Mouse (Mus musculus): Measurements from ENCODE around the gene Morn3. TPM values are rescaled to one million over a fixed set of nuclear protein-coding genes. Genes with fewer than 3 reads are reported as not detected.
"Not testable (repeated sequence)": the region's sequence is repeated elsewhere in the genome, so short reads cannot be mapped to it uniquely, and the experiment has no call there.

Morn3 gene
- polyA plus RNA-seq, 1 experiment from 2014 or later = not detected

- 90% methylated on average over 2 of the region's 2 CpGs for WGBS (ENCODE audit: missing documents)
- no peaks in the 10 kb centered on the region for H3K79me2 ChIP-seq (ENCODE audit: inconsistent target)
- H3K36me3 ChIP-seq (ENCODE audit: inconsistent target) = no peaks in the 10 kb centered on the region
- H3K27ac ChIP-seq = no peak overlapping the region
- no peak overlapping the region for H3K4me3 ChIP-seq (ENCODE audit: inconsistent target)
Measured at GRCm38 (mm10) chr5:123068714-123069113, 21.9 kb upstream of the Morn3 start.

- no peak within 1 kb of the TSS for H3K4me3 ChIP-seq (ENCODE audit: inconsistent target)
- no peaks in the 10 kb centered on the region for H3K36me3 ChIP-seq (ENCODE audit: inconsistent target)
- WGBS (ENCODE audit: missing documents) = 78% methylated on average over 12 of the region's 12 CpGs
- H3K27ac ChIP-seq = no peak within 1 kb of the TSS
- H3K79me2 ChIP-seq (ENCODE audit: inconsistent target) = no peaks in the 10 kb centered on the region
Measured at GRCm38 (mm10) chr5:123068115-123068514, 21.3 kb upstream of the Morn3 start, which contains the start of gene Tmem120b. TSS of gene Tmem120b (plus strand) at chr5:123068415.

DNA sequence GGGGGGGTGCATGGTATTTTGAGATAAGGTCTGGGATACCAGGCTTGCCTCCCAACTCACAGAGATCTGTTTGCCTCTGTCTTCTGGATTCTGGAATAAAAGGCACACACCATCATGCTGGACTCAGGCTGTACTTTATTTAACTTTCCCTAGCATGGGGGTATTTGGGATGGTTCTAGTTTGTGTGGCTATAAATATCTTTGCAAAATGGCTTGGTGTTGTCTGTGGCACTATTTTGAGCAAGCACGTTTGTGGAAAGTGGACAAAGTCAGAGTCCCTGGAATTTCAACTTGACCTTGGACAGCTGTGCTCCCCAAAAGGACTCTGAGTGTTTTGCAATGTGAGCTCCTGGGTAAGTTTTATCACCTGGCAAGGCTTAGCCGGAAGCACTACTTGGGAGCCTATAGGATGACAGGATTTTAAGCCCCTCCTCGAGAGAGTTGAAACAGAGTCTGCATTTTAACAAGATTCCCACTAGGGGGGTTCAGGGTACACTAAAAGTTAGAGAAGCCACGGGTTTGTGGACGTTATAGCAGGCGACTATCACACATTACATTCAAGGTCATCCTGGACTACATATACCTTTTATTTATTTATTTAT is 20.7 kb upstream of the Morn3 start:
- Histone ChIP-seq H3K4me3 (ENCODE audit: inconsistent target) (no peak overlapping the region), H3K79me2 (ENCODE audit: inconsistent target) (no peaks in the 10 kb centered on the region), H3K27ac (no peak overlapping the region), H3K36me3 (ENCODE audit: inconsistent target) (no peaks in the 10 kb centered on the region)
- WGBS (ENCODE audit: missing documents) = 13% methylated on average over 6 of the region's 6 CpGs

- no peaks in the 10 kb centered on the region for H3K79me2 ChIP-seq (ENCODE audit: inconsistent target)
- H3K4me3 ChIP-seq (ENCODE audit: inconsistent target) = no peak overlapping the region
- no peak overlapping the region for H3K27ac ChIP-seq
- H3K36me3 ChIP-seq (ENCODE audit: inconsistent target) = no peaks in the 10 kb centered on the region
- 30% methylated on average over 6 of the region's 6 CpGs for WGBS (ENCODE audit: missing documents)
Measured at GRCm38 (mm10) chr5:123064207-123064606, 17.4 kb upstream of the Morn3 start.

DNA sequence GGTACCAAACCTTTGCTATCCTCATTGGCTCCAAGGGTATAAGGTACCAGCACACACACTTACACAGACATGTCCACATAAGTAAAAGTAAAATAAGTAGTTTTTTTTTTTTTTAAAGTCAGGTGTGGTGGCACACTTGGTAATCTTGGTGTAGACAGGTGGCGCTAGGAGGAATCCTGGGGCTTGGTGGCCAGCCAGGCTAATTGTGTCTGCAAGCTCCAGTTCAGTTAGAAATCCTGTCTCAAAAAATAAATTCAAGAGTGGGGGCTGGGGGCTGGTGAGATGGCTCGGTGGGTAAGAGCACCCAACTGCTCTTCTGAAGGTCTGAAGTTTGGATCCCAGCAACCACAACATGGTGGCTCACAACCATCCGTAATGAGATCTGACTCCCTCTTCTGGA is 16.3 kb upstream of the Morn3 start:
- Histone ChIP-seq H3K27ac (no peak overlapping the region), H3K4me3 (ENCODE audit: inconsistent target) (no peak overlapping the region), H3K36me3 (ENCODE audit: inconsistent target) (no peaks in the 10 kb centered on the region), H3K79me2 (ENCODE audit: inconsistent target) (no peaks in the 10 kb centered on the region)
- 89% methylated on average over 2 of the region's 3 CpGs for WGBS (ENCODE audit: missing documents)

DNA sequence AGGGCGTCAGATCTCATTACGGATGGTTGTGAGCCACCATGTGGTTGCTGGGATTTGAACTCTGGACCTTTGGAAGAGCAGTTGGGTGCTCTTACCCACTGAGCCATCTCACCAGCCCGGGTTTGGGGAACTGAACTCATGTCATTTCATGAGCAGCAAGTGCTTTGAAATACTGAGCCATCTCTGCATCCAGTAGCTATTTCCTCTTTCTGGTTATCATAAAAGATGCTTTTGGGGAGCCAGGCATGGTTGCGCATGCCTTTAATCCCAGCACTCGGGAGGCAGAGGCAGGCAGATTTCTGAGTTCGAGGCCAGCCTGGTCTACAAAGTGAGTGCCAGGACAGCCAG is 14.6 kb upstream of the Morn3 start:
- not testable (repeated sequence) for H3K36me3 ChIP-seq (ENCODE audit: inconsistent target); H3K79me2 ChIP-seq (ENCODE audit: inconsistent target); H3K4me3 ChIP-seq (ENCODE audit: inconsistent target); H3K27ac ChIP-seq
- WGBS (ENCODE audit: missing documents) = 22% methylated on average over 3 of the region's 6 CpGs

DNA sequence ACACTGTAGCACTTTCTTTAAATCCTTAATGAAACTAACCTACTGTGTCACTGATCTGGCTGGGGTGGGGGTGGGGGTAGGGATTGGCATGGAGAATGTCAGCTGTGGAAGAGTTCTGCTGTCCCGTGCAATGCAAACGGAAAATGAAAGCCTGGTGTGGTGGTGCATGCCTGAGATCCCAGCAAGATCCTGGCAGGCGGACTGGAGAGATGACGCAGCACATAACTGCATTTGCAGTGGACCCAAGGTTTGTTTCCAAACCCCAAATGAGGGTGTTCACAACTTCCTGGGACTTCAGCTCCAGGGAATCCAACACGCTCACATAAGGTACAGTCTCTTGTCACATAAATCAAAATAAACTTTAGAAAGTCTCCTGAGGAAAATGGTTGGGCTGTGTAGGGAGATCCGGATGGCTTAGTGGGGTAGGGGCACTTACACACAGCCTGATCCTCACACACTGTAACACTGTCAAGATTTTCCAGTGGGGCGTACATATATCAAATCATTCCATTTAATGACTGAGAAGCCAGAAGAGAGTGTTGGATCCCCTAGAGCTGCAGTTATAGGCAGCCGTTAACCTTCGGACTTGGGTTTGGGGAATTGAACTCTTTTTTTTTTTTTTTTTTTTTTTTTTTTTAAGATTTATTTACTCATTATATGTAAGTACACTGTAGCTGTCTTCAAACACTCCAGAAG is 14.0 kb upstream of the Morn3 start:
- Histone ChIP-seq H3K4me3 (ENCODE audit: inconsistent target) (no peak overlapping the region), H3K36me3 (ENCODE audit: inconsistent target) (no peaks in the 10 kb centered on the region), H3K27ac (no peak overlapping the region), H3K79me2 (ENCODE audit: inconsistent target) (no peaks in the 10 kb centered on the region)
- WGBS (ENCODE audit: missing documents) = 91% methylated on average over 7 of the region's 9 CpGs

- H3K4me3 ChIP-seq (ENCODE audit: inconsistent target) = no peak overlapping the region
- no peaks in the 10 kb centered on the region for H3K79me2 ChIP-seq (ENCODE audit: inconsistent target)
- H3K27ac ChIP-seq = no peak overlapping the region
- 54% methylated on average over 14 of the region's 14 CpGs for WGBS (ENCODE audit: missing documents)
- no peaks in the 10 kb centered on the region for H3K36me3 ChIP-seq (ENCODE audit: inconsistent target)
Measured at GRCm38 (mm10) chr5:123059757-123060520, 13.1 kb upstream of the Morn3 start.

DNA sequence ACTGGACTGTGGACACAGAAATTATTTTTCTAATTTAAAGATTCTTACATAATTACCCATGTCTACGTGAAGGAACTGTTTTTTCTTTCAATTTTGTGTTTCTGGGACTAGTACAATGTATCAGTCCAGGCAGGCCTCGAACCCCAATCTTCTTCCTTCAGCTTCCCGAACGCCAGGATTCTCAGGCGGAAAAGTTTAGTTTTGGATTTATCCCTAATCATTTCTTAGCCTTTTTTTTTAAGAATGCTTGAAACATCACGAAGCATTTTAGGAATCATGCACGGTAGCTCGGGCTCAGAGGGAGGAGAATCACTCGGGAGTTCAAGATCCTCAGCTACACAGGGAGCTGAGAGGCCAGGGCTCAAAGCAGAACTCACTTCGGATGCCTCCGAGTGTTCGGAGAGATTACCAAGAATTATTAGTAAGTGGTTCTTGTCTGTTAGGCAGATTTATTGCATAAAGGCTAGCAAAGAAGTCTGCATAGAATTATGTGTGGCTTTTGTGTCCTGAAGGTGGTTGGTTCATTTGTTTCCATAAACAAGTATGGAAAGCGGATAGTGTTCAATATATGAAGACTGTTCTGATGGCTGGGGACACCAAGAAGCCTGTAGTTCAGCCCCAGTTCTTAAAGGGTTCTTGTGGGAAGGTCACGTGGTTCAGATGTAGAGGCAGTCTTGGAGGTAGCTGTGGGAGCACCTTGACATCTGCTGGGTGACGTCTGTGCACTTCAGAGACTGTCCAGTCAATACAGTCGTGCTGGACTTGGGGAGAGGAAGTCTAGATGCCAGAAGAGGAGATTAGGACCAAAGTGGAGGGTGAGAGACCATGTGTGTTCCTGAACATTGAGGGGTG is 11.7 kb upstream of the Morn3 start:
- peak overlapping the region; percentile 82 for H3K27ac ChIP-seq
- 20% methylated on average over 16 of the region's 16 CpGs for WGBS (ENCODE audit: missing documents)

DNA sequence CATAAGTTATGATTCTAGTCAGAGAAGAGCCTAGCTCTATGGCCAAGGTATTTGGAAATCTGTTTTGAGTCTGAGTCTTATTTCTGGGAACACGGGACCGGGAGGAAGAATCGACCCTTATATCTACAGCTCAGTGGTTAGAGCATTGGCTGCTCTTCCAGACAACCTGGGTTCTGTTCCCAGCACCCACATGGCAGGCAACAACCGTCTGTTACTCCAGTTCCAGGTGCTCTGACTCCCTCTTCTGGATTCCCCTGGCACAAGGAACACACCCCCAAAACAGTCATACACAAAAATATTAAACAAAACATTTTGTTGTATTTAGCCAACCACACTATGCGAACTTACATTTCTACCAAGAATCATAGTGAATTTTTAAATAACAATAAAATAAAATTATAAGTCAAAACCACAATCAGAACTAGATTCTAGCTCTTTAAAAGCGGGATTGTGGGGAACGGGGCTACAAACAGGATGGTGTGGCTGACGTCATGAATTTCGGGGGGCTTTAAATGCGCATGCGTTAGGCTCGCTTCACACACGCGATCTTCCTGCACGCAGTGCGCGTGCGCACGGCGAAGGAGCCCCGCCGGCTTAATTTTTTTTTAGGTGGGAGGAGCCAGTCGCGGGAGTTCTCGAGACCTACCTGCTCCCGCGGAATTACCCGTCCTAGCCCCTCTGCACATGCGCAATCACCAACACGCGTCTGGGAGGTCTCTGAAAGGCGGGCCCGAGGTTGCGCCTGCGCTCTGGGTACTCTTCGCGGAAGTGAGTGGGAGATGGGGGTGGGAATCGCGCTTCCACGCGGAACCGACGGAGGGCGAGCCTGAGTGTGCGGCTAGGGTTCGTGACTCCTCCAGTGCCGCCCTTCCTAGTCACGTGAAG is 10.8 kb upstream of the Morn3 start:
- H3K36me3 ChIP-seq (ENCODE audit: inconsistent target) = no peaks in the 10 kb centered on the region
- H3K27ac ChIP-seq = peak overlapping the region; percentile 82
- H3K4me3 ChIP-seq (ENCODE audit: inconsistent target) = peak overlapping the region; percentile 34
- 9% methylated on average over 42 of the region's 48 CpGs for WGBS (ENCODE audit: missing documents)
- no peaks in the 10 kb centered on the region for H3K79me2 ChIP-seq (ENCODE audit: inconsistent target)

More for the DNA sequence above, 11.7 kb upstream of the Morn3 start:
- no peaks in the 10 kb centered on the region for H3K36me3 ChIP-seq (ENCODE audit: inconsistent target)
- H3K79me2 ChIP-seq (ENCODE audit: inconsistent target) = no peaks in the 10 kb centered on the region
- H3K4me3 ChIP-seq (ENCODE audit: inconsistent target) = peak overlapping the region; percentile 34

GRCm38 (mm10) chr5:123051736-123052135 is 4.9 kb upstream of the Morn3 start:
- H3K36me3 ChIP-seq (ENCODE audit: inconsistent target) = no peaks in the 10 kb centered on the region
- no peaks in the 10 kb centered on the region for H3K79me2 ChIP-seq (ENCODE audit: inconsistent target)
- WGBS (ENCODE audit: missing documents) = 97% methylated on average over 5 of the region's 5 CpGs
- no peak overlapping the region for H3K27ac ChIP-seq
- H3K4me3 ChIP-seq (ENCODE audit: inconsistent target) = no peak overlapping the region

- Histone ChIP-seq H3K79me2 (ENCODE audit: inconsistent target) (no peaks in the 10 kb centered on the region), H3K4me3 (ENCODE audit: inconsistent target) (no peak overlapping the region), H3K36me3 (ENCODE audit: inconsistent target) (no peaks in the 10 kb centered on the region), H3K27ac (no peak overlapping the region)
- 86% methylated on average over 9 of the region's 9 CpGs for WGBS (ENCODE audit: missing documents)
Measured at GRCm38 (mm10) chr5:123050918-123051317, 4.1 kb upstream of the Morn3 start.

DNA sequence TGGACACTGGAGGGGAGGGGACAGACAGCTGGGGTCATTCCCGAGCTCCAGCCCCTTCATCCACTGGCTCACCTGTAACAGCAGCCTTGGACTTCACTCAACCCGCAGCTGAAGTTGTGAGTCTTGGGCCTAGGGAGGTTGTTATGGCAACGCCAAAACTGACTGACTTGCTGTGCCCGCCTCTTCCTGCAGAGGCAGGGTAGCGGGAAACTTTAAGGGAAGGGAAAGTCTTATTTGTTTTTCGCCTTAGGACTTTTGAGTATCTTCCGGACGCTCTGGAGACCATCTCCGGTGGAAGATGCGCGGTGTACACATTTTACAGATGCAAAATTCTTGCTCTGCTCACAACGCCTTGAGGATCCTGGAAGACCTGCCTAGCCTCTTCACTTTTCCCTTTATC is 2.5 kb upstream of the Morn3 start:
- Histone ChIP-seq H3K4me3 (ENCODE audit: inconsistent target) (peak overlapping the region; percentile 3; the same call in 1 of the 2 replicates), H3K36me3 (ENCODE audit: inconsistent target) (no peaks in the 10 kb centered on the region), H3K79me2 (ENCODE audit: inconsistent target) (no peaks in the 10 kb centered on the region), H3K27ac (no peak overlapping the region)
- 5% methylated on average over 12 of the region's 12 CpGs for WGBS (ENCODE audit: missing documents)

Data from macrophage (primary cell).